ENCODE assay signal across 9 mouse cellular contexts in the genomic region with DNA sequence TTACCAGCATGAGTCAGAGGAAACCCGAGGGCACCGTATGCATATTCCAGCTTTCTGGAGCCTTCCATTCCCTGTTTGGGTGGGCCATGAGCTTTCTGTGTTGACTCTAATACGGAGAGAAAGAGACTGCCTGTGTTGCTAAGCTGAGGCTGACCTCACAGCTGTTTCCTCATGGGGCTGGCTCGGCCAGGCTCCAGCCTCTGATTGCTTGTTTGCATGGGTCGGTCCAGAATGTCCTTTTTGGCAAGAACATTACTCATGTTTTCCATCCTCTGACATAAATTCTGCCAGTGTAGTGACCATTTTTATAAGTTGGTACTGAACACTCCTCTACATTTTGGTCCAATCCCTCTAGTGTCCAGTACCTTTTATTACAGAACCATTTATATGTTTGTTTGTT. TPM values are rescaled to one million over a fixed set of nuclear protein-coding genes. Genes with fewer than 3 reads are reported as not detected.
A peak's percentile ranks its signal among the peaks of the same experiment; 100 is the strongest.
DNase-seq lines count a peak whose midpoint lies in the region; ATAC-seq and TF ChIP-seq lines count a peak whose summit lies in the region.
"Had no signal": no experiment of that assay in that cellular context is flagged by ENCODE, and none has a peak within 500 bp of the region (broad histone marks: within the 10 kb centered on the region; RNA-seq: fewer than 3 reads in every experiment).

No protein-coding gene starts in this region.

- H3K27me3 ChIP-seq in hindbrain, postnatal 0 days (ENCODE audit: insufficient read depth, low read length): no peaks in the 10 kb centered on the region
- no peaks in the 10 kb centered on the region for H3K27me3 ChIP-seq in hindbrain, embryonic 11.5 days (ENCODE audit: control insufficient read depth, insufficient read depth, low read length)
- no peaks in the 10 kb centered on the region for H3K27me3 ChIP-seq in limb, embryonic 13.5 days
- H3K27me3 ChIP-seq in liver, embryonic 11.5 days (replicated peaks; ENCODE audit: control insufficient read depth, insufficient read depth, low read length): no peaks in the 10 kb centered on the region
- no peaks in the 10 kb centered on the region for H3K27me3 ChIP-seq in midbrain, embryonic 16.5 days (ENCODE audit: control insufficient read depth, insufficient read depth, low read depth, low read length)

- DNase-seq in hindbrain, postnatal 0 days (ENCODE audit: low spot score): peak; percentile 27
- no peak for DNase-seq in hindbrain, embryonic 11.5 days (ENCODE audit: low spot score)
- DNase-seq in adipocyte (ENCODE audit: low spot score): peak; percentile 87
- peak; percentile 92 for DNase-seq in gastrocnemius, postnatal 25 days
- DNase-seq in retina, embryonic 14.5 days (ENCODE audit: low spot score): no peak
- no peak for DNase-seq in liver, embryonic 11.5 days (ENCODE audit: low spot score)

- H3K4me2 ChIP-seq in hindbrain, postnatal 0 days (ENCODE audit: low read depth, low read length): no peak overlapping the region
- no peak overlapping the region for H3K4me2 ChIP-seq in hindbrain, embryonic 11.5 days (replicated peaks; ENCODE audit: low read depth, low read length)
- H3K4me2 ChIP-seq in limb, embryonic 13.5 days (replicated peaks): no peak overlapping the region
- no peak overlapping the region for H3K4me2 ChIP-seq in liver, embryonic 11.5 days
- H3K4me2 ChIP-seq in midbrain, embryonic 16.5 days (ENCODE audit: low read length): no peak overlapping the region

- H3K4me1 ChIP-seq in hindbrain, postnatal 0 days (ENCODE audit: insufficient read depth, low read length): no peaks in the 10 kb centered on the region
- no peaks in the 10 kb centered on the region for H3K4me1 ChIP-seq in hindbrain, embryonic 11.5 days (replicated peaks; ENCODE audit: control insufficient read depth, insufficient read depth, low read length)
- H3K4me1 ChIP-seq in limb, embryonic 13.5 days: peaks cover 21% of the 10 kb centered on the region
- no peaks in the 10 kb centered on the region for H3K4me1 ChIP-seq in liver, embryonic 11.5 days (replicated peaks; ENCODE audit: control insufficient read depth, insufficient read depth, low read length)
- no peaks in the 10 kb centered on the region for H3K4me1 ChIP-seq in midbrain, embryonic 16.5 days (ENCODE audit: control insufficient read depth, insufficient read depth, low read length)

- 65% methylated on average over 5 of the region's 5 CpGs for WGBS in hindbrain, postnatal 0 days
- WGBS in hindbrain, embryonic 11.5 days: 78% methylated on average over 5 of the region's 5 CpGs
- WGBS in limb, embryonic 13.5 days: 56% methylated on average over 5 of the region's 5 CpGs
- 71% methylated on average over 5 of the region's 5 CpGs for WGBS in liver, embryonic 11.5 days
- WGBS in midbrain, embryonic 16.5 days: 85% methylated on average over 5 of the region's 5 CpGs

- H3K36me3 ChIP-seq in hindbrain, postnatal 0 days (ENCODE audit: insufficient read depth, low read length): no peaks in the 10 kb centered on the region
- no peaks in the 10 kb centered on the region for H3K36me3 ChIP-seq in hindbrain, embryonic 11.5 days (ENCODE audit: control insufficient read depth, insufficient read depth, low read length)
- no peaks in the 10 kb centered on the region for H3K36me3 ChIP-seq in limb, embryonic 13.5 days
- no peaks in the 10 kb centered on the region for H3K36me3 ChIP-seq in liver, embryonic 11.5 days (ENCODE audit: control insufficient read depth, insufficient read depth, low read length)
- no peaks in the 10 kb centered on the region for H3K36me3 ChIP-seq in midbrain, embryonic 16.5 days (ENCODE audit: control insufficient read depth, insufficient read depth, low read length)

- H3K9me3 ChIP-seq in hindbrain, postnatal 0 days (ENCODE audit: low read length): no peaks in the 10 kb centered on the region
- H3K9me3 ChIP-seq in hindbrain, embryonic 11.5 days (ENCODE audit: control insufficient read depth, low read length): no peaks in the 10 kb centered on the region
- H3K9me3 ChIP-seq in limb, embryonic 13.5 days: no peaks in the 10 kb centered on the region
- no peaks in the 10 kb centered on the region for H3K9me3 ChIP-seq in liver, embryonic 11.5 days (ENCODE audit: control insufficient read depth, low read length)
- no peaks in the 10 kb centered on the region for H3K9me3 ChIP-seq in midbrain, embryonic 16.5 days (replicated peaks; ENCODE audit: control insufficient read depth, low read length, poor library complexity, severe bottlenecking)

- ATAC-seq in hindbrain, postnatal 0 days: 0 out of 2 replicates have a peak, but pooled peaks have one; percentile 21
- ATAC-seq in hindbrain, embryonic 11.5 days (ENCODE audit: low FRiP score): no peak
- peak; percentile 79 for ATAC-seq in limb, embryonic 13.5 days (ENCODE audit: low FRiP score, low read depth)
- no peak for ATAC-seq in liver, embryonic 11.5 days (replicated peaks; ENCODE audit: low FRiP score)
- ATAC-seq in midbrain, embryonic 16.5 days: no peak

- H3K27ac ChIP-seq in hindbrain, postnatal 0 days: no peak overlapping the region
- H3K27ac ChIP-seq in hindbrain, embryonic 11.5 days (ENCODE audit: low read depth, low read length): no peak overlapping the region
- peak overlapping the region; percentile 28; the same call in 1 of the 2 replicates for H3K27ac ChIP-seq in limb, embryonic 13.5 days
- H3K27ac ChIP-seq in liver, embryonic 11.5 days (ENCODE audit: low read depth, low read length): no peak overlapping the region
- H3K27ac ChIP-seq in midbrain, embryonic 16.5 days (ENCODE audit: low read length): no peak overlapping the region

- no peak overlapping the region for H3K9ac ChIP-seq in hindbrain, postnatal 0 days (replicated peaks; ENCODE audit: low read length)
- no peak overlapping the region for H3K9ac ChIP-seq in hindbrain, embryonic 11.5 days (ENCODE audit: low read depth, low read length)
- H3K9ac ChIP-seq in limb, embryonic 13.5 days: no peak overlapping the region
- H3K9ac ChIP-seq in liver, embryonic 11.5 days (ENCODE audit: low read depth, low read length): no peak overlapping the region
- H3K9ac ChIP-seq in midbrain, embryonic 16.5 days (ENCODE audit: low read depth, low read length): no peak overlapping the region

- no peak overlapping the region for H3K4me3 ChIP-seq in hindbrain, postnatal 0 days (ENCODE audit: low read length)
- H3K4me3 ChIP-seq in hindbrain, embryonic 11.5 days (ENCODE audit: low read depth, low read length): no peak overlapping the region
- H3K4me3 ChIP-seq in limb, embryonic 13.5 days: no peak overlapping the region
- no peak overlapping the region for H3K4me3 ChIP-seq in liver, embryonic 11.5 days (ENCODE audit: low read depth, low read length)
- H3K4me3 ChIP-seq in midbrain, embryonic 16.5 days (ENCODE audit: low read depth, low read length): no peak overlapping the region

- no peak for TF ChIP-seq CTCF in hindbrain, postnatal 0 days (IDR thresholded peaks at IDR 0.05; ENCODE audit: low read depth)

RNA-seq across cellular contexts. Expression of gene 1700020N01Rik, which starts 35.6 kb away (rescaled TPM):
- total RNA-seq in hindbrain, postnatal 0 days (2014; rRNA removed): not detected in 2 replicates
- not detected in 2 replicates for polyA plus RNA-seq in hindbrain, postnatal 0 days (2015; fragmentation: Nextera tagmentation; extraction: Ambion mirVana)
- not detected in 2 replicates for polyA plus RNA-seq in hindbrain, embryonic 11.5 days (2014; fragmentation: Nextera tagmentation; extraction: Ambion mirVana)
- not detected for total RNA-seq in gastrocnemius, postnatal 25 days (2021)
- polyA plus RNA-seq in limb, embryonic 13.5 days (2015; fragmentation: Nextera tagmentation; extraction: Ambion mirVana): not detected in 2 replicates
- not detected in 2 replicates for polyA plus RNA-seq in liver, embryonic 11.5 days (2014; fragmentation: Nextera tagmentation; extraction: Ambion mirVana)
- polyA plus RNA-seq in midbrain, embryonic 16.5 days (2015; fragmentation: Nextera tagmentation; extraction: Ambion mirVana): not detected in 2 replicates
- total RNA-seq: hematopoietic stem cell, adult 5-6 weeks had no signal

Comparison
In these comparisons a context has a peak if more than half of its experiments do, and no peak if none do; other contexts are left out.
1. ATAC-seq: peak in hindbrain, postnatal 0 days (single experiment) and limb, embryonic 13.5 days (single experiment); none in hindbrain, embryonic 11.5 days (single experiment), liver, embryonic 11.5 days (single experiment) and midbrain, embryonic 16.5 days (single experiment).
2. DNase-seq: peak in hindbrain, postnatal 0 days (single experiment), adipocyte (single experiment) and gastrocnemius, postnatal 25 days (single experiment); none in hindbrain, embryonic 11.5 days (single experiment), retina, embryonic 14.5 days (single experiment) and liver, embryonic 11.5 days (single experiment).